Mouse (Mus musculus) spleen, embryonic (tissue): ENCODE measurements around the gene Cnnm2.

Experiments
- CTCF ChIA-PET: fragments of 350-600 bp; sonication (Branson Sonifier 250); formaldehyde crosslinking; loops from one replicate; lab custom pipeline; 2022; lab: Charles Lee

Gene Cnnm2

DNA sequence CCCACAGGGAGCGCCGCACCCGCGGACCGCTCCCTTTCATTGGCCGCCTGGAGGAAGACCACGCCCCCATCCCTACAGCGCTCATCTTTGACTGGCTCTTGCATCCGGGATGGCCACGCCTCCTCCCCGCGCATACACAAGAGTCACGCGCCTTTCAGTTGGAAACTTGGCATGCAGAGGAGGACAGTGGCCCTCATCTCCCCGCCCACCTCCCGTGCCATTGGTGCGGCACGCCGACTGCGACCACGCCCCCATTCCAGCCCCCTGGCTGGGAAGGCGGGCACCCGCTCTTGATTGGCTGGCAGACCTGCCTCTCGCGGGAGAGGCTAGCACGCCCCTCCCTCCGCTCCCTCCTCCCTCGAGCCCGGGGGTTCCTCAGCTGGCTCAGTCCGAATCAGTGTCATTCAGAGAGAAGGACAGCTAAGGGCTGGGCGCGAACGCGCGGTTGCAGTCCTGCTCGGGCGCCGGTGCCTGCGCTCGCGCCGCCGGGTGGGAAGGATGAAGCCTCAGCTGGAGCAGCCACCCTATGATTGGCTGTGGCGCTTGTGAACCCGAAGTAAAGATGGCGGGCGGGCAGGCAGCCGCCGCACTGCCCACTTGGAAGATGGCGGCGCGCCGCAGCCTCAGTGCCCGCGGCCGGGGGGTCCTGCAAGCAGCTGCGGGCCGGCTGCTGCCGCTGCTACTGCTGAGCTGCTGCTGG is at the start of gene Cnnm2:
Gene Cnnm2 (plus strand): TSS at position 350 of the 700 bp plus-strand sequence.
- CTCF ChIA-PET = interaction anchor here (1.4 kb wide), 1 partner anchor 108 kb away, joined by 3 read pairs; no protein-coding TSS in a partner anchor

DNA sequence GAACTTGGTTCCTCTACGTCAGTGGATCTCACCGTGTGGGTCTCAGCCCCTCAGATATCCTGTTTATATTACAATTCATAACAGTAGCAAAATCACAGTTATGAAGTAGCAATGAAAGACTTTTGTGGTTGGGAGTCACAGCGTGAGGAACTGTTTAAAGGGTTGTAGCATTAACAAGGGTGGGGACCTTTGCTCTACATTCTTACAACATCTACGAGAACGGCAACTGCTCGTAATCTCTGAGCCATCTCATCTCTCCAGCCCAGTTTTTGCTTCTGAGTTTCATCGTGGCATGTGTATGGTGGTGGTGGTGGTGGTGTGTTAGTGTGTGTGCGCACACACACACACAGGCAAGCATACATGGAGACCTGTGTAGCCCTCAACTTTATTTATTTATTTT is 47.2 kb upstream of the Cnnm2 start:
- CTCF ChIA-PET = no interaction called here

DNA sequence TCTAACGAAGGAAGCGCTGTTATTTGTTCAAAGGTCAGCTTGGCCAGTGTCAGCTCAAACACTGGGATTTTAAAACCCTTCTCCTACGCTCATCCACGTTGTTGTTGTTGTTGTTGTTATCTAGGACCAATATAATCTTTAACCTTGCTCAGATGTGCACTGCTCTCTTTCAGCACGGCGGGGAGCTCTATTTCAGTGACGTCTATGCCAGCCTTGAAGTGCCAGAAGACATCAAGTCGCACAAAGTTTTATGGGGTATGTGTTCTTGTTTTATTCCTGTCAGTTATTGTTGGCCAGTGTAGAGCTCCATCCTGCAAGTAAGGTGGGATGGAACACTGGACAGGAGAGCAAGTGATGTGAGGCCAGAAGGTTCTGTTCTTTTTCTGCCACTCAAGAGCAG is 46.4 kb upstream of the Cnnm2 start:
- CTCF ChIA-PET = no interaction called here

DNA sequence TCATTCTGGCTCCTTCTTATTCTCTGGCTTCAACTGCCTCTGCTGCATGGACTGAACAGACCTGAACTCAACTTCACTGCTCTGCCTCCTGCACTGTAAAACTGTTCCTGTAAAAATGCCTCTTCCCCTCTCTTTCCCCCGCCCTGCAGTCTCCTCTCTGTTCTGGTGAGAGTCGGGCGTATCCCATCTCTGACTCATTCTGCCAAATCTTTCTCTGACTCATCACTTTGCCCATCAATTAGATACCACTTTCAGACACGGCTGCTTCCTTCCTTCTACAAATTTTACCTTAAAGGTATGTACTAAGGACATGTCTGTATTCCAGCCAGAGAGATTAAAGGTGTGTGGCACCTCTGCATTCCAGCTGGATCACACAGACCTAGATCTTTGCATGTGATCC is 43.2 kb upstream of the Cnnm2 start:
- CTCF ChIA-PET = interaction anchor here (0.6 kb wide), 1 partner anchor 1043 kb away, joined by 4 read pairs; no protein-coding TSS in a partner anchor

DNA sequence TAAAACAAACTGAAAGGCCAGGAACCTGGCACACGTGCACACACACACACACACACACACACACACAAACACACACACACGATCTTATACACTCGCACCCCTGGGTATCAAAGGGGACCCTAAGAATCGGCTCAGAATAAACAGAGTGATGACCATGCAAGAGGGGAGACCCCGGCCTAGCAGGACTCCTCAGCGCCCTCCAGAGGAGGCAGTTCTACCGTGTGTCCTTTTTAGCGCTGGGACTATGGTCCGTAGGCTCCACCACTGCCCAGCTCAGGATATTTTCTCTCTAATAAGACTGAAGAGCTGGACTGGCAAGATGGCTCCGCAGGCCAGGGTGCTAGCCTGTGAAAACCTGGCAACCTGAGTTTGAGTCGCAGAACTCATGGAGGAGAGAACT is 37.0 kb upstream of the Cnnm2 start:
- CTCF ChIA-PET = no interaction called here

DNA sequence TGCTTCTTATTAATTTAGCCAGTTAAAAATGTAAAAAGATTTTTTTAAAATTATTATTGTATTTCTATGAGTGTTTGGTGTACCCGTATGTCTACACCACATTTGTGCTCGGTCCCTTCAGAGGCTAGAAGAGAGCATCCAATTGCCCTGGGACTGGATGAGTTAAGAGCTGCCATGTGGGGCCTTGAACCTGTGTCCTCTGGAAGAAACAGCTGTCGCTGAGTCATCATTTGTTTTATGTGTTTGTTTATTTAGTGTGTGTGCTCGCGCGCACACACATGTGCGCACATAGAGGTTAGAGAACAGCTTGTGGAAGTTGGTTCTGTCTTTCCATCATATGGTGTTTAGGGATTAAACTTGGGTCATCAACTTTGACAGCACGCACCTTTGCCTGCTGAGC is 35.3 kb upstream of the Cnnm2 start:
- CTCF ChIA-PET = interaction anchor here (0.7 kb wide), 2 partner anchors 72 to 205 kb away, joined by 5 to 8 read pairs; no protein-coding TSS in a partner anchor

DNA sequence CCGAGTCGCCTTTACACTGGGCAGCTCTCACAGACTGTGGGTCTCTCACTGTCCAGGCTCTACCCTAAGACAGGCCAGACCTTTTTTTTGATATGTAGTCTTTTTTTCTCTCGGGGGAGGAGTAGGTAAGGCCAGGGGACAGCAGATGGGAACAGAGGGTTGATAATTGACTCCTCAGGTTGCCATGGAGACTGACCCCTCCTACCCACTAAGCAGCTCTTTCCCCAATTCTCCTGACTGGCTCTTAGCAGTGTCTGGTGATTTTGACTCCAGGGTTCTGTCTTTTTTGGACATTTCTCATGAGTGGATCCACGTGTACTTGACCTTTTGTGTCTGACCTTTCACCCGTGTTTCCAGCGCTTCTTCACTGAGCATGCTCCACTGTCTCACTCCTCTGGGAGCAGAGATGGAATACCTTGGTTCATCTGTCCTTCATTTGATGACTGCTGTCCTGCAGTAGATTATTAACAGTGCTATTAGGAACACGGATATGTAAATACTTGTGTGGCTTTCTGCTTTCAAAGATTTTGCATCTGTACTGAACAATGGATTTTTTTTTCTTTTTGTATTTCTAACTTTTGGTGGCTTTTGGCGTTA is 34.2 kb upstream of the Cnnm2 start:
- CTCF ChIA-PET = no interaction called here

DNA sequence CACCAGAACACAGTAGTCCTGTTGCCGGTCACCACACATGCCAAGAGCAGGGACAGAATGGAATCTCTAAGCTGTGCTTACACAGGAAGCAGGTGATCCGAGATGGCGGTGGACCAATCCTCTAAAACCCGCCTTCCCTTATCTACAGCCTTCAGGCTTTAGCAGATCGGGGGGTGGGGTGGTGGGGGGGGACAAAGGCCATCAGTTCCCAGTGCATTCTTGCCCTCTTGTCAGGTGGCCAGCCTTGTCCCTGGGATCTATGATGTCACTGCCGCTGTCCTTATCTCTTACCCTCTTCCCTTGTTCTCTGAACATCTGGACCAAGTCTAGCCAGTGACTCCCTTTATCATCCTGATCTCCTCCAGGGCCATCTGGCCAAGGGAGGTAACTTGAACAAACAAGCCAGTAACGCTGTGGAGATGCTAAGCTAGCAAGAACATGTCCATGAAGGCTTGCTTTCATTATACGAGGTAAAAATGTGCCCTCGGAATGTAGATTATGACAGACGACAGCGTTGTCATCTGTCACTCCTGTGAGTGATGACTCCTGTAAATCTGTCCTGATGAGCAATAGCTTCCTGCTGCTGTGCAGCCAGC is 33.4 kb upstream of the Cnnm2 start:
- CTCF ChIA-PET = no interaction called here

DNA sequence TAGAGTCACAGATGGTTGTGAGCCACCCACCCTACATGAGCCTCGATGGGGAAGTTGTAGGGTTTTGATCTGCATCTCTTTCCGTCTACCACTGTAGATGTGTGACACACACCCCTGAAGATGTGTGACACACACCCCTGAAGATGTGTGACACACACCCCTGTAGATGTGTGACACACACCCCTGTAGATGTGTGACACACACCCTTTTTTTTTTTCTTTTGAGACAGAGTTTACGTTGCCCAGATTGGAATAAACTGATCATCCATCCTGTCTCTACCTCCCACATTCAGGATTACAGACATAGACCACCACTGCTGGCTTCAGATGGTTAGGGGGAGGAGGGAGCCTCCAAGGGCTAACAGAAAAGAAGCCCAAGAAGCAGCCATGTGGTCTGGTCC is 32.5 kb upstream of the Cnnm2 start:
- CTCF ChIA-PET = no interaction called here

DNA sequence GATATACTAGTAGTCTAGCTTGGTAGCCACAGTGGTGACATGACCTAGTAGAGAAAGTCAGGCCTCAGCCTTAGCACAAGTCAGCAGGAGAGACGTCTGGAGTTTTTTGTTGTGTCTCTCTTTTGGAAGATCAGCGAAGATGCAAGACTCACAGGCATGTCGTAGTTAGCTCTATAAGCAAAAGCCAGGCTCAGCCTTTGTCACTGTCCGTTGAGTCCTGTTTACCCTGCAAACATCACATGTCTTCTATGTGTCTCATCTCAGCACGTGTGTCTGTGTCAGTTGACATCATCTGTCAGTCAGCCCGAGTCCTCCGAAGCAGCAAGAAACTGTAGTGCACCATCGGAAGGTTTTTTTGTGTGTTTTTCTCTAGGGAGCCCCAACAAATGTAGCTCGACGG is 30.0 kb upstream of the Cnnm2 start:
- CTCF ChIA-PET = interaction anchor here (0.6 kb wide), 1 partner anchor 10 kb away, joined by 7 read pairs; no protein-coding TSS in a partner anchor

DNA sequence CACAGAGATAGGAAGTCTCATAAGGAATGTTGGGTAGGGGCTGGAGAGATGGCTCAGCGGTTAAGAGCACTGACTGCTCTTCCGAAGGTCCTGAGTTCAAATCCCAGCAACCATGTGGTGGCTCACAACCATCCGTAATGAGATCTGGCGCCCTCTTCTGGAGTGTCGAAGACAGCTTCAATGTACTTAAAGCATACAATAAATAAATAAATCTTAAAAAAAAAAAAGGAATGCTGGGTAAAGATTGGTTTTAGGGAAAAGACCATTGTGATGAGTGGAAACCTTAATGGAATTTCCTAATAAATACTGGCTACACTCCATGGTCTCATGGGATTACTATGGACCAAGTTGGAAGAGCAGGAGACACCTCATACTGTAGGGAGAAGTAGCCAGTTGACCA is 28.7 kb upstream of the Cnnm2 start:
- CTCF ChIA-PET = interaction anchor here (0.6 kb wide), 1 partner anchor 1174 kb away, joined by 3 read pairs; no protein-coding TSS in a partner anchor

DNA sequence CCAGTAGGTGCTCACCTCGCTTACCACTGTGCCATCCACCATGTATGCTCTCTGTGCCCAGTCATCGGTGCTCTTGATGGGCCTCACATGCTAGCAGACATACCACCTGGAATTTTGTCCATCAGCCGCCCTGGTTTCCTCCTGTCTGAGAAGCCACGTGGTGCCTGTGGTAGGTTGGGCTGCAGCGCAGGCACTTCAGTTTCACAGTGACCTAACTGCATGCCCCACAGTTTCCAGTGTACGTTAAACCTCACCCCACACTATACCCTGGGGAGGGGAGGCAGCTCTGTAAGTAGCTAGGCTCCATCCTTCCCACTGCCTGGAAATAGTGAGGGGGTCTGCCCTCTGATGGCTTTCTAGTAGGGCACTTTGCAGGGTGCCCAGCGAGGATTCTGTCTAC is 27.8 kb upstream of the Cnnm2 start:
- CTCF ChIA-PET = no interaction called here

DNA sequence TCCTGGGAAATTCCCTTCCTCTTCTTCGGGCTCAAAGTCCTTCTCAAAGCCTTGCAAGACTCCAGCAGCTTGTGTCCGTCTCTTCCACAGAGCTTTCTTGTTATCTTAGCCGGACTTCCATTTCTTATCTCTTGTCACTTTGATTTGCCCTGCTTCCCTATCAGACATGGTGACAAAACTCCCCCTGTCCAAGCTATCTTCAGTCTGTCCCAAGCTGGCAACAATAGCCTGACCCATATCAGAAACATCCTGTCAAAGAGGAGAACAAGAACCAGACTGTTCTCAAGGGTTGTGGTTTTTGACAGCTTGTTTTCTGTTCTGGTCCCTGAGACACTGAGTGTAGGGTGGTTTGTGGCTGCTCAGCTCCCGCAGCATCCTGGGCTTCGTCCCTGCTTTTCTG is 26.2 kb upstream of the Cnnm2 start:
- CTCF ChIA-PET = no interaction called here

DNA sequence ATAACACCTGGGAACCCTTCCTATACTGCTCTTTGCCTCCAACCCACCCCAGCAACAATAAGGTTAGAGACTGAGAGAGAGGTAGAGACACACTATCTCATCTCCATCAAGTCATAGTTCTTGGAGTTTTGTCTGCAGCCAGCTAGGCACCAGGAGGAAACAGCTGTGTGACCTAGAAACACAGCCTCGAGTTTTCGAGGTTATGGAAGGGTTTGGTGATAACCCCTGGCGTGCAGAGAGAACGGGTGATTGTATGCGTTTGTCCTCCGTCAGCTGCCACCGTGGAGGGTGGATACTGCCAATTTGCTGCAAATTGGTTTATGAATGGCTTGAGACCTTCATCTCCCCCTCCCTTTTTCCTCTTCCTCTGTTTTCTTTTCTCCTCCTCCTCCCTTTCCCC is 24.3 kb upstream of the Cnnm2 start:
- CTCF ChIA-PET = interaction anchor here (1.2 kb wide), 1 partner anchor 148 kb away, joined by 6 read pairs; no protein-coding TSS in a partner anchor

DNA sequence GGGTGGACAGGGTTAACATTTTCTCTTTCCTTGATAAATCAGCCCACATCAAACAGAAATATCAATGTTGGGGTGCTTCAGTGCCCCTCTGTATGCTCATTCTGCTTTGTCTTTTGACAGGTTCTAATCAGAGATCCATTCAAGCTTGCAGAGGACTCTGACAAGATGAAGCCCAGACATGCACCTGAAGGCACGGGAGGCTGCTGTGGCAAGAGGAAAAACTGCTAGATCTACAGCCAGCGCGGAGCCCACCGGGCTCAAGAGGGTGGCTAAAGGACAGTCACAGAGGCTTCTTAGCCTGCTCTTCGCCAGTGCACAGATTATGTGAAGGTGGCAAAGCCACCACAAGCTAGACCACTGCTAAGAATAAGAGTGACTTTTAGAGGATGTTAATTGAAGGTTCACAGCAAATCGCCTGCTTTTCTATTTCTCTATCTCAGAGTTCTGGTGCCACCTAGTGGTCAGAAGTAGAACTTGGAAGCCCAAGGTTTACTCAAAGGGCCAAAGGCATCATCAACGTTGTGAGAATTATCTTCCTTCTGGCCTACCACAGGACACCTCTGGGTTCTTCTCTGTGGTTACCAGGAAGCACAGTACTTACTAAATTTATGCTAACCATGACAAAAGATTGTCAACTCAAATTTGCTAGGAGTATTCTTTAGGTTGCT is 20.9 kb upstream of the Cnnm2 start:
- CTCF ChIA-PET = interaction anchor here (0.6 to 0.7 kb wide), 3 partner anchors 68 to 159 kb away, joined by 3 to 5 read pairs (median 3); no protein-coding TSS in a partner anchor

DNA sequence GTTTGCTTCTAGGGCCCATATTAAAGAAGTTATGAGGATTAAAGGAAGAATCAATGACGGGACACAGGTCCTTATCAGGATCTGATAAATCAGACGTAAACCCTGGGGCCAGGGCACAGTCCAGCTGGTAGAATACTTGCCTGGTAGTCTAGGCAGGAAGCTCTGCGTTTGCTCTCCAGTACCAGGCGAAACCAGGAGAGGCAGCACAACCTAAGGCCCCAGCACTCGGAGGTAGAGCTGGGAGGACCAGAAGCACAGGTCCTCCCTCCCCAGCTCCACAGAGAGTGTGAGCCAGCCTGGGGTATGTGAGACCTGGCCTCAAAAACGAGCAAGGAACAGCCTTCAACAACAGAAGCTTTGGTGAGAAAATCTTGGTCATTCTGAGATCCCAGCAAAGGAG is 19.8 kb upstream of the Cnnm2 start:
- CTCF ChIA-PET = interaction anchor here (0.6 kb wide), 4 partner anchors 10 to 248 kb away, joined by 3 to 10 read pairs (median 6); no protein-coding TSS in a partner anchor

DNA sequence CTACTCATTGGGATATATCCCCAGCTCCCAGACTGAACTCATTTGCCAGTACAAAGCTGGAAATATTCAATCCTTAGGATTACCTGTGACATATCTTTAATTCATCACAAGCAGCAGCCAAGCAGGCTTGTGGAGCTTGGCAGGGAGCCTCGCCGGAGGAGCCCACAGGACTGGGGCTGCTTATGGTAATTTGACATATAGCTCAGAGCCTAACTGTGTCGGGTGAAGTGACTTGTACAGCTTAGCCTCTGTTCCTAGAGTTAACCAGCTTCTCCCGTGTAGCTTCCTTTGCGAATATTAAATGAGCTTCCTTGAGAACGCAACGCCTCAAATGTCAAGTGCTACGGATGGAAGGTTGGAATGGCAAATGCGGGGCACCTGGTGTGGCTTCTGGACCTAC is 16.7 kb upstream of the Cnnm2 start:
- CTCF ChIA-PET = interaction anchor here (0.7 kb wide), 1 partner anchor 158 kb away, joined by 5 read pairs; no protein-coding TSS in a partner anchor

DNA sequence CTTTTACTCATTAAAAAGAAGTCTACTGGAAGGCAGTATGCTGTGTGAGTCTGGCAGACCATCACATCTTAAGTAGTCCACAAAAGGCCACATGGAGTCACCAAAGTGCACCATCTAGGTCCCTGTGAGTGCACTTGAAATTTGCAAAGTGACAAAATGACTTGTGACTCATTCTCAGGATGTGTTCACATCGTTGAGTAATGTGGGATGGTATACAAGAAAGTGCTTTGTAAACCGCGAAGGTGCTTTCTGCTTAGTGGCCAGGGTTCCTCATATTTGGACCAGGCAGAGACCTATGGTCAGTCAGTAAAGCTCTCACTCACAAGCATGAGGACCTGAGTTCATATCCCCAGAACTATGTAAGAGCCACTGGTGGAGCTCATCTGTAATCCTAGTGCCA is 13.6 kb upstream of the Cnnm2 start:
- CTCF ChIA-PET = interaction anchor here (0.7 kb wide), 1 partner anchor 129 kb away, joined by 3 read pairs; no protein-coding TSS in a partner anchor

DNA sequence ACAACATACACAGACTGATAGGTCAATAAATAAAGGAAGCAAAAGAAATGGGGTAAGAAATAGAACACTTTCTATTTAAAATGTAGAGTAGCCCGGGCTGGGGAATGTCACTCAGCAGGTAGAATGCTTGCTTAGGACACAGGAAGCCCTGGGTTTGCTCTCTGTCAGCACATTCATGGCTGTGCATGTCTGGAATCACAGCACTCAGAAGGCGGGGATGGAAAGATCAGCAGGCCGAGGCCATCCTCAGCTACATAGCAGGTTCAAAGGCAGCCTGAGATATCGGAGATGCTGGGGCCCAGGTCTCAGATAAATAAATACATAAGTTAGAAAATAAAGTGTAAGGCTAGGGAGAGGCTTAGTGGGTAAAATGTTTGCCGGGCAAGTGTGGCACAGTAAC is 9.2 kb upstream of the Cnnm2 start:
- CTCF ChIA-PET = no interaction called here

DNA sequence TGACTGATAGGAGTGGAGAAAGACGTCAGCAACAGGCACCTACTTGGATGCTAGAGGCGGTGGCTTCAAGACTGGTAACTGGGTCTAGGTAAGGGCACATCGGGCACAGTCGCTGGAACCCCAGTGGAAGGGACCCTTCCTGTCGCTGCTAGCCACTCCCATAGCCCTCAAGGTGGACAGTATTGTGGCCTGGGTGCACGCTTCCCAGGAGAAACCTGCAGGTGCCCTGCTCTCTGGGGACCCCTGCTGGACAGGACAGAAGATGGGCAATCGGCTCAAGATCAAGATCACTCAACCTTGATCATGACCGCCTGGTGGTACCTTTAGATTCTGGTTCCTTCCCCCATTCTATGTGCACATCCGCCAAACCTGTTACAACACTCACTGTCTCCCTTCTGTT is 6.3 kb upstream of the Cnnm2 start:
- CTCF ChIA-PET = no interaction called here

DNA sequence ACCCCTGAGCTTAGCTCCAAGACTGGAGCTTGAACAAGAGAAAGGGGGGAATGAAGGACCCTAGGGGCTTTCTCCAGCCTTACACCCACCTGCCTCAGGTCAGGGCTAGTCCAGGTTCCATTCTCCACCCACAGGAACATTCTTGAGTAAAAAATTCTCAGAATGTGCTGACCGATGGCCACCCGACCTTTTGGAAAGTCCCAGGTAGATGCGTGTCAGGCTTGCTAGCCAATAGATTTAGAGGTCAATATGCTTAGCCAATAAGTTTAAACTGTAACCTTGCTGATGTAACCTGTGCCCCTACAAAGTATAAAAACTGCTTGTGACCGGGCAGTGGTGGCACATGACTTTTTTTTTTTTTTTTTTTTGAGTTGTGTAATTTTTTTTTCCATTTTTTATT is 5.2 kb upstream of the Cnnm2 start:
- CTCF ChIA-PET = interaction anchor here (0.6 kb wide), 1 partner anchor 422 kb away, joined by 3 read pairs; no protein-coding TSS in a partner anchor

DNA sequence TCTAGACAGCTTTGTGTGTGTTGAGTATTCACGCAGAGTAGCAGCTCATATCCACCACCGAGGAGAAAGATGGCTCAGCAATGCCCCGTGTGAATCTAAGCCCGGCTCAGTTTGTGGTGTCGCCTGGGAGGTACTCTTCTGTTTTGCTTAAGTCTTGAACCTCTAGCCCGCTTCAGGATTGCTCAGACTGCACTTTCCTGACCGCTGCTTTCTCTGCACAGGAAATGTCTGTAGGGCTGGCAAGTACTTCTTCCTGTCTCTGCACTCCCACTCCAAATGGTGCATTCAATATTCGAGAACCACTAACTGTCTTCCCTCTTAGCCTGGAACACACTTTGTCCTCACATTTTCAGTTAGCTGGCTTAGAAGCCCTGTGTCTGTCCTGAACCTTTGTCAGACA is 2.3 kb upstream of the Cnnm2 start:
- CTCF ChIA-PET = interaction anchor here (1.0 kb wide), 2 partner anchors 110 to 231 kb away, joined by 3 read pairs; no protein-coding TSS in a partner anchor
